ENCODE assay signal across 26 mouse cellular contexts in genomic region chr12:108809771-108810170, GRCm38 (mm10).
"Had no signal": no experiment of that assay in that cellular context is flagged by ENCODE, and none has a peak within 500 bp of the region (broad histone marks: within the 10 kb centered on the region; RNA-seq: fewer than 3 reads in every experiment).

No protein-coding gene starts in this region.

- H3K36me3 ChIP-seq: midbrain, embryonic 15.5 days had no signal

- H3K4me1 ChIP-seq: intestine, embryonic 15.5 days; limb, embryonic 12.5 days; limb, embryonic 15.5 days; neural tube, embryonic 12.5 days had no signal

- H3K9ac ChIP-seq: intestine, embryonic 15.5 days; kidney, embryonic 15.5 days; limb, embryonic 12.5 days; limb, embryonic 15.5 days; lung, embryonic 15.5 days; midbrain, embryonic 12.5 days; midbrain, embryonic 15.5 days; neural tube, embryonic 12.5 days; neural tube, embryonic 15.5 days had no signal

- ATAC-seq: intestine, embryonic 15.5 days; midbrain, embryonic 15.5 days had no signal

- H3K27ac ChIP-seq: intestine, embryonic 15.5 days; kidney, embryonic 15.5 days; left cerebral cortex, adult 2 months; limb, embryonic 12.5 days; limb, embryonic 15.5 days; lung, embryonic 15.5 days; midbrain, embryonic 12.5 days; midbrain, embryonic 15.5 days; neural tube, embryonic 12.5 days; neural tube, embryonic 15.5 days; stomach, postnatal 0 days had no signal

- H3K27me3 ChIP-seq: intestine, embryonic 15.5 days; kidney, embryonic 15.5 days; limb, embryonic 12.5 days; limb, embryonic 15.5 days; lung, embryonic 15.5 days; midbrain, embryonic 12.5 days; midbrain, embryonic 15.5 days; neural tube, embryonic 12.5 days; neural tube, embryonic 15.5 days had no signal

- DNase-seq: kidney, adult 11 months; kidney, adult 8-10 months; kidney, postnatal 10 days; kidney, postnatal 36 days; layer of hippocampus, postnatal 36 days; left cerebral cortex, postnatal 4 days; lung, adult 18-20 months; lung, postnatal 10 days; lung, postnatal 36 days; right cerebral cortex, adult 18-20 months; right cerebral cortex, postnatal 14 days; right cerebral cortex, postnatal 4 days; thymus, adult 2 months; thymus, postnatal 14 days; thymus, postnatal 4 days had no signal

- H3K9me3 ChIP-seq: intestine, embryonic 15.5 days; kidney, embryonic 15.5 days; limb, embryonic 12.5 days; limb, embryonic 15.5 days; lung, embryonic 15.5 days; midbrain, embryonic 12.5 days; midbrain, embryonic 15.5 days; neural tube, embryonic 12.5 days; neural tube, embryonic 15.5 days had no signal

- H3K4me2 ChIP-seq: intestine, embryonic 15.5 days; kidney, embryonic 15.5 days; limb, embryonic 12.5 days; limb, embryonic 15.5 days; lung, embryonic 15.5 days; midbrain, embryonic 12.5 days; midbrain, embryonic 15.5 days; neural tube, embryonic 12.5 days; neural tube, embryonic 15.5 days had no signal

- H3K4me3 ChIP-seq: intestine, embryonic 15.5 days; kidney, embryonic 15.5 days; left cerebral cortex, adult 2 months; limb, embryonic 12.5 days; limb, embryonic 15.5 days; lung, embryonic 15.5 days; midbrain, embryonic 12.5 days; midbrain, embryonic 15.5 days; neural tube, embryonic 12.5 days; neural tube, embryonic 15.5 days had no signal
